Mouse (Mus musculus): Measurements from ENCODE around the gene Rad9a. TPM values are rescaled to one million over a fixed set of nuclear protein-coding genes. Genes with fewer than 3 reads are reported as not detected.

Gene Rad9a
- total and polyA plus RNA-seq, 2 experiments from 2014 or later = 9.5 to 12.3 TPM

- no peaks in the 10 kb centered on the region for H3K27me3 ChIP-seq (ENCODE audit: control insufficient read depth, insufficient read depth, low read length)
- ATAC-seq (ENCODE audit: insufficient read depth, low read depth) = no peak
- H3K9ac ChIP-seq (replicated peaks; ENCODE audit: low read depth, low read length) = no peak overlapping the region
- DNase-seq (ENCODE audit: low spot score) = no peak
- 57% methylated on average over 9 of the region's 9 CpGs for WGBS
- no peak overlapping the region for H3K4me3 ChIP-seq (ENCODE audit: low read depth, low read length)
- H3K9me3 ChIP-seq (replicated peaks; ENCODE audit: control insufficient read depth, low read length) = no peaks in the 10 kb centered on the region
- no peak overlapping the region for H3K4me2 ChIP-seq (ENCODE audit: low read depth, low read length)
- H3K27ac ChIP-seq (ENCODE audit: low read depth) = no peak overlapping the region
- TF ChIP-seq CTCF (IDR thresholded peaks at IDR 0.05; ENCODE audit: low read depth) (no peak), EP300 (IDR thresholded peaks at IDR 0.05; ENCODE audit: low read depth) (no peak)
- peaks cover 5% of the 10 kb centered on the region; the same call in 1 of the 2 replicates for H3K4me1 ChIP-seq (ENCODE audit: control insufficient read depth, insufficient read depth)
- no peaks in the 10 kb centered on the region for H3K36me3 ChIP-seq (replicated peaks; ENCODE audit: control insufficient read depth, insufficient read depth, low read length)
Observed at GRCm38 (mm10) chr19:4229451-4230076, 28.1 kb upstream of the Rad9a start.

- no peak for ATAC-seq (ENCODE audit: insufficient read depth, low read depth)
- DNase-seq (ENCODE audit: low spot score) = no peak
- Histone ChIP-seq H3K36me3 (replicated peaks; ENCODE audit: control insufficient read depth, insufficient read depth, low read length) (no peaks in the 10 kb centered on the region), H3K4me1 (ENCODE audit: control insufficient read depth, insufficient read depth) (peaks cover 5% of the 10 kb centered on the region; the same call in 1 of the 2 replicates), H3K4me3 (ENCODE audit: low read depth, low read length) (no peak overlapping the region), H3K9me3 (replicated peaks; ENCODE audit: control insufficient read depth, low read length) (no peaks in the 10 kb centered on the region), H3K27ac (ENCODE audit: low read depth) (no peak overlapping the region), H3K9ac (replicated peaks; ENCODE audit: low read depth, low read length) (no peak overlapping the region), H3K27me3 (ENCODE audit: control insufficient read depth, insufficient read depth, low read length) (no peaks in the 10 kb centered on the region), H3K4me2 (ENCODE audit: low read depth, low read length) (no peak overlapping the region)
- TF ChIP-seq EP300 (IDR thresholded peaks at IDR 0.05; ENCODE audit: low read depth) = no peak
- TF ChIP-seq CTCF (IDR thresholded peaks at IDR 0.05; ENCODE audit: low read depth) = no peak
- WGBS = 72% methylated on average over 4 of the region's 4 CpGs
Observed at GRCm38 (mm10) chr19:4228891-4229290, 27.4 kb upstream of the Rad9a start.

- TF ChIP-seq EP300 (IDR thresholded peaks at IDR 0.05; ENCODE audit: low read depth) (no peak), CTCF (IDR thresholded peaks at IDR 0.05; ENCODE audit: low read depth) (peak; percentile 98)
- Histone ChIP-seq H3K27me3 (ENCODE audit: control insufficient read depth, insufficient read depth, low read length) (no peaks in the 10 kb centered on the region), H3K27ac (ENCODE audit: low read depth) (no peak overlapping the region), H3K9ac (replicated peaks; ENCODE audit: low read depth, low read length) (no peak overlapping the region), H3K4me3 (ENCODE audit: low read depth, low read length) (no peak overlapping the region), H3K9me3 (replicated peaks; ENCODE audit: control insufficient read depth, low read length) (no peaks in the 10 kb centered on the region), H3K36me3 (replicated peaks; ENCODE audit: control insufficient read depth, insufficient read depth, low read length) (no peaks in the 10 kb centered on the region), H3K4me1 (ENCODE audit: control insufficient read depth, insufficient read depth) (peaks cover 5% of the 10 kb centered on the region; the same call in 1 of the 2 replicates), H3K4me2 (ENCODE audit: low read depth, low read length) (no peak overlapping the region)
- 13% methylated on average over 8 of the region's 8 CpGs for WGBS
- ATAC-seq (ENCODE audit: insufficient read depth, low read depth) (peak; percentile 31), DNase-seq (ENCODE audit: low spot score) (peak; percentile 92)
Observed at GRCm38 (mm10) chr19:4227894-4228678, 26.6 kb upstream of the Rad9a start.

- H3K36me3 ChIP-seq (replicated peaks; ENCODE audit: control insufficient read depth, insufficient read depth, low read length) = no peaks in the 10 kb centered on the region
- 59% methylated on average over 5 of the region's 5 CpGs for WGBS
- no peak overlapping the region for H3K27ac ChIP-seq (ENCODE audit: low read depth)
- no peak overlapping the region for H3K4me3 ChIP-seq (ENCODE audit: low read depth, low read length)
- no peaks in the 10 kb centered on the region for H3K27me3 ChIP-seq (ENCODE audit: control insufficient read depth, insufficient read depth, low read length)
- peaks cover 2% of the 10 kb centered on the region; the same call in 1 of the 2 replicates for H3K4me1 ChIP-seq (ENCODE audit: control insufficient read depth, insufficient read depth)
- H3K4me2 ChIP-seq (ENCODE audit: low read depth, low read length) = no peak overlapping the region
- no peak overlapping the region for H3K9ac ChIP-seq (replicated peaks; ENCODE audit: low read depth, low read length)
- TF ChIP-seq EP300 (IDR thresholded peaks at IDR 0.05; ENCODE audit: low read depth) = no peak
- no peak for TF ChIP-seq CTCF (IDR thresholded peaks at IDR 0.05; ENCODE audit: low read depth)
- H3K9me3 ChIP-seq (replicated peaks; ENCODE audit: control insufficient read depth, low read length) = no peaks in the 10 kb centered on the region
- no peak for DNase-seq (ENCODE audit: low spot score)
- ATAC-seq (ENCODE audit: insufficient read depth, low read depth) = no peak
Observed at GRCm38 (mm10) chr19:4227446-4227845, 26.0 kb upstream of the Rad9a start.

- ATAC-seq (ENCODE audit: insufficient read depth, low read depth) (no peak), DNase-seq (ENCODE audit: low spot score) (no peak)
- no peaks in the 10 kb centered on the region for H3K27me3 ChIP-seq (ENCODE audit: control insufficient read depth, insufficient read depth, low read length)
- TF ChIP-seq CTCF (IDR thresholded peaks at IDR 0.05; ENCODE audit: low read depth) = no peak
- no peak for TF ChIP-seq EP300 (IDR thresholded peaks at IDR 0.05; ENCODE audit: low read depth)
- H3K36me3 ChIP-seq (replicated peaks; ENCODE audit: control insufficient read depth, insufficient read depth, low read length) = no peaks in the 10 kb centered on the region
- no peaks in the 10 kb centered on the region for H3K9me3 ChIP-seq (replicated peaks; ENCODE audit: control insufficient read depth, low read length)
- no peak overlapping the region for H3K4me2 ChIP-seq (ENCODE audit: low read depth, low read length)
- no peak overlapping the region for H3K27ac ChIP-seq (ENCODE audit: low read depth)
- 87% methylated on average over 7 of the region's 7 CpGs for WGBS
- H3K9ac ChIP-seq (replicated peaks; ENCODE audit: low read depth, low read length) = no peak overlapping the region
- H3K4me3 ChIP-seq (ENCODE audit: low read depth, low read length) = no peak overlapping the region
- no peaks in the 10 kb centered on the region; the same call in 1 of the 2 replicates for H3K4me1 ChIP-seq (ENCODE audit: control insufficient read depth, insufficient read depth)
Observed at GRCm38 (mm10) chr19:4226779-4227178, 25.3 kb upstream of the Rad9a start.
